Mouse (Mus musculus) heart, embryonic 11.5 days (tissue): Measurements from ENCODE around the gene Cept1. TPM values are rescaled to one million over a fixed set of nuclear protein-coding genes. Genes with fewer than 3 reads are reported as not detected.

ENCODE experiments used
- ATAC-seq: fragments of 200-750 bp; cut with Nextera tagmentation; replicated peaks from 2 replicates; pipeline ENCODE4 v1.8.0; 2017; ENCODE audit warnings: moderate library complexity; ENCODE audit not compliant: insufficient number of reproducible peaks, low FRiP score, low TSS enrichment
- H3K27ac ChIP-seq: fragments of 300-500 bp; sonication (generic); 2 replicates; pipeline ENCODE4 v1.5.1; 2014; ENCODE audit warnings: mild to moderate bottlenecking, low read depth, low read length
- H3K27me3 ChIP-seq: fragments of 300-500 bp; sonication (generic); 2 replicates; pipeline ENCODE4 v1.6.1; 2014; ENCODE audit warnings: mild to moderate bottlenecking, low read length, mixed read lengths; ENCODE audit not compliant: control insufficient read depth, insufficient read depth
- H3K36me3 ChIP-seq: fragments of 300-500 bp; sonication (generic); 2 replicates; pipeline ENCODE4 v1.6.1; 2014; ENCODE audit warnings: mild to moderate bottlenecking, low read length, moderate library complexity, mixed read lengths; ENCODE audit not compliant: control insufficient read depth, insufficient read depth
- H3K4me1 ChIP-seq: fragments of 300-500 bp; sonication (generic); 2 replicates; pipeline ENCODE4 v1.6.1; 2014; ENCODE audit warnings: low read length; ENCODE audit not compliant: control insufficient read depth, insufficient read depth
- H3K4me2 ChIP-seq: fragments of 300-500 bp; sonication (generic); 2 replicates; pipeline ENCODE4 v1.6.1; 2014; ENCODE audit warnings: mild to moderate bottlenecking, moderate library complexity
- H3K4me3 ChIP-seq: fragments of 300-500 bp; sonication (generic); 2 replicates; pipeline ENCODE4 v1.5.1; 2014; ENCODE audit warnings: low read depth, low read length
- H3K9ac ChIP-seq: fragments of 300-500 bp; sonication (generic); 2 replicates; pipeline ENCODE4 v1.6.1; 2014; ENCODE audit warnings: mild to moderate bottlenecking, low read depth, low read length, moderate library complexity
- H3K9me3 ChIP-seq: fragments of 300-500 bp; sonication (generic); replicated peaks from 2 replicates; pipeline ENCODE4 v1.6.1; 2016; ENCODE audit warnings: low read length; ENCODE audit not compliant: control insufficient read depth
- WGBS: fragments of 180-500 bp; shearing (Covaris S2); extraction: QIAGEN DNeasy Blood & Tissue Kit; methylation state at CpG from one replicate; pipeline ENCODE4 v1.1.7; 2014; ENCODE audit not compliant: insufficient replicate concordance; 5-methylcytosine and 5-hydroxymethylcytosine counted together
- polyA plus RNA-seq: library from polyadenylated mRNA; unstranded; fragments of >200 nt; fragmentation: Nextera tagmentation; extraction: Ambion mirVana; gene quantifications from 2 replicates; pipeline ENCODE4 v1.2.1, GENCODE M21; 2014

Cept1 gene
- polyA plus RNA-seq, 1 experiment from 2014 or later = 34.8 TPM

DNA sequence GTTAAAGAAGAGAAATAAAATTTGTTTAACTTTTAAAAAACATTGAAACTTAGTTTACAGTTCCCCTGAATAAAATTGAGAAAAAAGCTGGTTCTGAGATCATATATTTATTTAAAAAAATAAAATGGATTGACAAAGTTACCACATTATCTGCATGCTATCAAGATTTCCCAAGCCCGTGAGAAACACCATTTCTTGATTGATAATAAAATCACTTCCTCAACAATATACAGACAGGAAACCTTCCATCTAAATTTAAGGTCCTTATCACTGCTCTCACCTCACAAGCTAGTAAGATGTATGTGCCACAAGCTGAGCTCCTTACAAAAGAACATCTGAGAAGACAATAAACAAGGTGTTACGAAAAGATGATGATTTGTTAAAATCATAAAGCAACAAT is 44.7 kb downstream of the Cept1 start:
- ATAC-seq = no peak
- Histone ChIP-seq H3K27ac (no peak overlapping the region), H3K36me3 (no peaks in the 10 kb centered on the region), H3K4me3 (no peak overlapping the region), H3K4me1 (no peaks in the 10 kb centered on the region), H3K4me2 (no peak overlapping the region), H3K9ac (no peak overlapping the region), H3K9me3 (no peaks in the 10 kb centered on the region), H3K27me3 (no peaks in the 10 kb centered on the region)
- WGBS = 79% methylated on average over 2 of the region's 2 CpGs

DNA sequence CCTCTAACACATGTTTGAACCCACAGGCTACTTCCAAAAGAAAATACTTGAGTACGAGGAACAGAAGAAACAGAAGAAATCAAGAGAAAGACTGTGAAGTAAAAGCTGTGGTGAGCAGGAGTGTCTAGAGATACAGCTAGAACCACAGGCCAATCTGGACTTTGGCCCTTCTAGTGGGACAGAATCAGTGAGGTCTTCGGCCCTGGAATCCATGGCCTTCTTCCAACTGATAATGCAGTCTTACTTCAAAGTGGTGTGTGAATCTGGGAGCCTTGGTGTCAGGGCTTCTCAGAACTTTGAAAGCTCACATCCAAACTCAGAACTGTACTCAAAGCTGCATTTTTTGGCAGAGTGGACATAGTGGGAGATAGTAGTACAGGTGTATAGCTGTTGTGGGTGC is 47.1 kb downstream of the Cept1 start:
- ATAC-seq = no peak
- no peak overlapping the region for H3K27ac ChIP-seq
- H3K4me2 ChIP-seq = no peak overlapping the region
- H3K4me3 ChIP-seq = no peak overlapping the region
- H3K36me3 ChIP-seq = no peaks in the 10 kb centered on the region
- H3K27me3 ChIP-seq = no peaks in the 10 kb centered on the region
- no peaks in the 10 kb centered on the region; the same call in 1 of the 2 replicates for H3K4me1 ChIP-seq
- no peaks in the 10 kb centered on the region for H3K9me3 ChIP-seq
- no peak overlapping the region for H3K9ac ChIP-seq
- 83% methylated on average over 2 of the region's 2 CpGs for WGBS

DNA sequence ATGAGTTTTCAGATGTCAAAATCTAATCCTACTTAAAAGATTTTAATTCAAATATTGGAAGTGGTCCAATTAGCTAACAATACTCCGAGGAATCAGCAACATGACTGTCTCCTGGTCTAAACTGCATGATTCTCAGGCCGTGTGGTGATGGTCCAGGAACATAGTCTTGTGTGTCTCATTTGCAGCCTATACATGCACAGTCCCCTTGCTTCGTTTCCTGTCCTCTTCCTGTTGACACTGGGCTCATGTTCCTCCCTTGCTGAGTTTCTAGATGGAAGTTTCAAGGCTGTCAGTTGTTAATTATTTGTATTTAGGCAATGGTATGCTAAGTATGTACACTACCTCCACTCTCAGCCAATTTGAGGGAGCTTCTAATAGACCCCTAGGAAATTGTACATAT is 50.6 kb downstream of the Cept1 start:
- Histone ChIP-seq H3K4me1 (peaks cover 9% of the 10 kb centered on the region; the same call in 1 of the 2 replicates), H3K27me3 (no peaks in the 10 kb centered on the region), H3K36me3 (no peaks in the 10 kb centered on the region), H3K9me3 (no peaks in the 10 kb centered on the region), H3K4me3 (no peak overlapping the region), H3K27ac (no peak overlapping the region), H3K9ac (no peak overlapping the region), H3K4me2 (no peak overlapping the region)
- WGBS = 65% methylated on average over 3 of the region's 3 CpGs
- no peak for ATAC-seq

- no peak; the same call in 1 of the 2 replicates for ATAC-seq
Measured at GRCm38 (mm10) chr3:106496045-106496721, 51.4 kb downstream of the Cept1 start.

DNA sequence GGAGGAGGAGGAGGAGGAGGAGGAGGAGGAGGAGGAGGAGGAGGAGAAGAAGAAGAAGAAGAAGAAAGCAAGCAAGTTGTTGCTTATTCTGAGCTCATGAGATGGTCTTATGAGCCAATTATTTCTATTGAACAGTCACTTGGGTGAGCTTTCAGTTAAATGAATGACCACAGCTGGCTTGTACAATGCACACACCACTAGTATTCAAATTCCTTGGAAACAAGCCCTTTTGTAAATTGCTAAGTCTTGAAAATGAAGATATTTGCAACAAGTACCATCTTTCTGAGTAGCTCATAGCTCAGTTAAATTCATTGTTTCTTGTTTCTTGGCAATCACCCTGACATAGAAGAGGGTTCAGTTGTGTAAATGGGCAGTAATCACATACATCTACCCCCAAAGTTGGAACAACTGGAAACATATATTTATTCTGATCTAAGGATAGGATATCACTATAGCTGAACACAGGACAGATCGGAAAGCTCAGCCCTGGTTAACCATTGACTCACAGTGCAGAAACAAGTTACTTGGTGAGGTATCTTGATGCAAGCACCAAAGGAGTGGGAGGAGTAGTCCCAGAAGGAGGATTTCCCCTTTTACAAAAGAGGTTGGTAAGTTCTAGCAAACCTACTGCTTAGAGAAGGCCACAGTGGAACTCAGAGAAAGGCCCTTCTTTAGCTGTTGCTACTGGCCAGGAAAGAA is 52.1 kb downstream of the Cept1 start:
- peaks cover 9% of the 10 kb centered on the region; the same call in 1 of the 2 replicates for H3K4me1 ChIP-seq
- ATAC-seq = no peak
- H3K36me3 ChIP-seq = no peaks in the 10 kb centered on the region
- peak overlapping the region; percentile 25; the same call in 1 of the 2 replicates for H3K27ac ChIP-seq
- H3K4me2 ChIP-seq = no peak overlapping the region
- no peaks in the 10 kb centered on the region for H3K9me3 ChIP-seq
- WGBS = 84% methylated on average over 1 of the region's 1 CpGs
- no peak overlapping the region for H3K9ac ChIP-seq
- no peak overlapping the region for H3K4me3 ChIP-seq
- H3K27me3 ChIP-seq = no peaks in the 10 kb centered on the region

More at GRCm38 (mm10) chr3:106496045-106496721, 51.4 kb downstream of the Cept1 start:
- Histone ChIP-seq H3K27me3 (no peaks in the 10 kb centered on the region), H3K9ac (no peak overlapping the region), H3K4me3 (no peak overlapping the region), H3K4me1 (peaks cover 9% of the 10 kb centered on the region; the same call in 1 of the 2 replicates), H3K36me3 (no peaks in the 10 kb centered on the region), H3K4me2 (no peak overlapping the region), H3K9me3 (no peaks in the 10 kb centered on the region), H3K27ac (peak overlapping the region; percentile 25; the same call in 1 of the 2 replicates)
- 57% methylated on average over 4 of the region's 4 CpGs for WGBS

- H3K9me3 ChIP-seq = no peaks in the 10 kb centered on the region
- peak overlapping the region; percentile 46 for H3K27ac ChIP-seq
- H3K9ac ChIP-seq = no peak overlapping the region
- no peaks in the 10 kb centered on the region for H3K36me3 ChIP-seq
- H3K4me3 ChIP-seq = no peak overlapping the region
- H3K4me2 ChIP-seq = no peak overlapping the region
- H3K27me3 ChIP-seq = no peaks in the 10 kb centered on the region
- WGBS = 59% methylated on average over 1 of the region's 1 CpGs
- H3K4me1 ChIP-seq = peaks cover 9% of the 10 kb centered on the region; the same call in 1 of the 2 replicates
- no peak for ATAC-seq
Measured at GRCm38 (mm10) chr3:106494417-106494950, 53.1 kb downstream of the Cept1 start.

DNA sequence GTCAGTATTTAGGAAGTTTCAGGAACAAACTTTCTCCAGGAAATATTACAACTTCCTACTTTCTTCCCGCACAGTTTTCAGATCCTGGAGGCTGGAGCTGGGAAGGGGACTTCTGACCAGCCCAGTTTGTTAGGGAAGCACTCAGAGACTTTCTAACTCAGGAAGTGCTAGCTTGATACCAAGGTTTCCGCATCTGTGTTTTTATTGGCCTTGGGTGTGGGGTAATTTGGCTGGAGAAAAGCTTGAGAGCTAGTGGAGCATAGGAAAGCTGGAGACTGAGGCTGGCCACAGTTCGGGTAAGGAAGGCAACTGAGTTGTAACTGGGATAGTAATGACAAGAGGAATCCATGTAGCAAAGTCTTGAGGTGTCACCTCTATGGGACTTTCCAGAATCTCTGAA is 53.7 kb downstream of the Cept1 start:
- Histone ChIP-seq H3K4me2 (no peak overlapping the region), H3K36me3 (no peaks in the 10 kb centered on the region), H3K4me1 (peaks cover 9% of the 10 kb centered on the region; the same call in 1 of the 2 replicates), H3K9ac (no peak overlapping the region), H3K4me3 (no peak overlapping the region), H3K27ac (peak overlapping the region; percentile 46), H3K27me3 (no peaks in the 10 kb centered on the region), H3K9me3 (no peaks in the 10 kb centered on the region)
- no peak; the same call in 1 of the 2 replicates for ATAC-seq
- WGBS = 60% methylated on average over 3 of the region's 3 CpGs

DNA sequence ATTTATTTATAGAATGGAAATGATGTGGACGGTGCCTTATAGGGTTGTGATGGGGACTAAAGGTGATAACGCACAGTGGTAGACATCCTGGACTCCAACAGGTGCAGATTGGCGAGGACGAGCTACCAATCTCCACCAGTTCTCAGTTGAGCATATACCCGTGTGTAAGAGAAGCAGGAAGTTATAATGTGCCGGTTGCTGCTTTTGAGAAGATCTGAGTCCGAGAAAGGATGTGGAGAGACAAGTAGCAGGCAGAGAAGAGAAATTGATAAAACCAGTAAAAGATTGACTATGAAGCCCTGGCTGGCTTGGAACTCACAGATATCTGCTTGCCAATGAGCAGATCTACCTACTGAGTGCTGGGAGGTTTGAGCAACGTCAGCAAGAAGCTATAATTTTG is 54.4 kb downstream of the Cept1 start:
- 81% methylated on average over 8 of the region's 8 CpGs for WGBS

More for the DNA sequence above, 54.4 kb downstream of the Cept1 start:
- Histone ChIP-seq H3K9me3 (no peaks in the 10 kb centered on the region), H3K4me3 (no peak overlapping the region), H3K9ac (no peak overlapping the region), H3K4me1 (peaks cover 9% of the 10 kb centered on the region; the same call in 1 of the 2 replicates), H3K4me2 (no peak overlapping the region), H3K36me3 (no peaks in the 10 kb centered on the region), H3K27ac (0 out of 2 replicates have a peak overlapping the region, but pooled peaks have one; percentile 24), H3K27me3 (no peaks in the 10 kb centered on the region)
- ATAC-seq = 0 out of 2 replicates have a peak, but pooled peaks have one; percentile 46
